9 mouse cellular contexts compared by ENCODE assay signal in the genomic region with DNA sequence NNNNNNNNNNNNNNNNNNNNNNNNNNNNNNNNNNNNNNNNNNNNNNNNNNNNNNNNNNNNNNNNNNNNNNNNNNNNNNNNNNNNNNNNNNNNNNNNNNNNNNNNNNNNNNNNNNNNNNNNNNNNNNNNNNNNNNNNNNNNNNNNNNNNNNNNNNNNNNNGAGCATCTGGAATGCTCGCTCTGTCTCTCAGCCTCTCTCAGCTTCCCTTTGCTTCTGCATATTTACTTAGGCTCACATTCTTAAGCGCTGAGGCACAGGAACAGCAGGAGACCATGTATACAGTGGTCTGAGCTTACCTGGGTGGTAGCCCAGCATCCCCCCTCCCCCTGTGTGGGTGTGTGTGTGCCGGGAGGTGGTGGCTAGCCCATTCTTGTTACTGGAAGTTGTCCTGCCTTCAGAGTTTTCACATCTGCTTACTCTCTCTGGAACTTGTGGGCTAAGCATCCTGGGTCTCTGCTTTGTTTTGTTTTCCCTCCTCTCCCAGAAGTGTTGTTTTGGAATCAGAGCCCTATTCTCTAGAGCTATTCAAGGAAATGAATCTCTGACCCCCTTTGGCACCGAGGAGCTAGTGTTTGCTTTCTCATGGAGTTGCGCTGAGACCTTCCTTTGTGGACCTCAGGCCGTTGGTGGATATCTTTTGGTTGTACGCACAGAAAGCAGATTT. TPM values are rescaled to one million over a fixed set of nuclear protein-coding genes. Genes with fewer than 3 reads are reported as not detected.
DNase-seq lines count a peak whose midpoint lies in the region; ATAC-seq and TF ChIP-seq lines count a peak whose summit lies in the region.
"Had no signal": no experiment of that assay in that cellular context is flagged by ENCODE, and none has a peak within 500 bp of the region (broad histone marks: within the 10 kb centered on the region; RNA-seq: fewer than 3 reads in every experiment).

No protein-coding gene starts in this region.

- peak; percentile 19; the same call in 1 of the 2 replicates for ATAC-seq in forebrain, embryonic 13.5 days
- ATAC-seq in liver, embryonic 11.5 days (replicated peaks; ENCODE audit: low FRiP score) = no peak

- TF ChIP-seq POLR2A in small intestine, adult 2 months (IDR thresholded peaks at IDR 0.05; ENCODE audit: low read depth, low read length) = no peak

- no peak overlapping the region for H3K27ac ChIP-seq in forebrain, embryonic 13.5 days
- no peak overlapping the region for H3K27ac ChIP-seq in forebrain, embryonic 10.5 days
- H3K27ac ChIP-seq in hindbrain, embryonic 10.5 days = no peak overlapping the region
- 0 out of 2 replicates have a peak overlapping the region, but pooled peaks have one; percentile 5 for H3K27ac ChIP-seq in small intestine, adult 2 months (ENCODE audit: insufficient read depth, low read depth, low read length)
- no peak overlapping the region for H3K27ac ChIP-seq in liver, embryonic 11.5 days (ENCODE audit: low read depth, low read length)

- 44% methylated on average over 7 of the region's 7 CpGs for WGBS in forebrain, embryonic 13.5 days
- WGBS in forebrain, embryonic 10.5 days = 37% methylated on average over 7 of the region's 7 CpGs
- WGBS in hindbrain, embryonic 10.5 days = 22% methylated on average over 7 of the region's 7 CpGs
- 31% methylated on average over 7 of the region's 7 CpGs for WGBS in small intestine, adult 2 months
- 60% methylated on average over 7 of the region's 7 CpGs for WGBS in liver, embryonic 11.5 days

- H3K9ac ChIP-seq in forebrain, embryonic 13.5 days = no peak overlapping the region
- no peak overlapping the region for H3K9ac ChIP-seq in liver, embryonic 11.5 days (ENCODE audit: low read depth, low read length)

- no peak for DNase-seq in forebrain, embryonic 10.5 days (ENCODE audit: extremely low spot score, low spot score)
- DNase-seq in lung, postnatal 10 days = peak; percentile 29
- DNase-seq in lung, postnatal 25 days (ENCODE audit: low spot score) = no peak
- peak; percentile 28 for DNase-seq in hindbrain, embryonic 10.5 days (ENCODE audit: low spot score)
- no peak for DNase-seq in liver, embryonic 11.5 days (ENCODE audit: low spot score)
- DNase-seq in liver = no peak

- H3K9me3 ChIP-seq in forebrain, embryonic 13.5 days (replicated peaks) = no peaks in the 10 kb centered on the region
- no peaks in the 10 kb centered on the region for H3K9me3 ChIP-seq in forebrain, embryonic 10.5 days
- H3K9me3 ChIP-seq in hindbrain, embryonic 10.5 days = no peaks in the 10 kb centered on the region
- no peaks in the 10 kb centered on the region for H3K9me3 ChIP-seq in liver, embryonic 11.5 days (ENCODE audit: control insufficient read depth, low read length)

- TF ChIP-seq CTCF in small intestine, adult 2 months (IDR thresholded peaks at IDR 0.05; ENCODE audit: extremely low read depth, insufficient read length, insufficient replicate concordance, low read depth, low read length) = no peak

- H3K36me3 ChIP-seq in forebrain, embryonic 13.5 days (ENCODE audit: poor library complexity, severe bottlenecking) = no peaks in the 10 kb centered on the region
- no peaks in the 10 kb centered on the region for H3K36me3 ChIP-seq in forebrain, embryonic 10.5 days (replicated peaks)
- no peaks in the 10 kb centered on the region for H3K36me3 ChIP-seq in hindbrain, embryonic 10.5 days
- no peaks in the 10 kb centered on the region for H3K36me3 ChIP-seq in small intestine, adult 2 months (ENCODE audit: control insufficient read depth, insufficient read depth, low read length)
- H3K36me3 ChIP-seq in liver, embryonic 11.5 days (ENCODE audit: control insufficient read depth, insufficient read depth, low read length) = no peaks in the 10 kb centered on the region

- no peak overlapping the region for H3K4me2 ChIP-seq in forebrain, embryonic 13.5 days
- no peak overlapping the region for H3K4me2 ChIP-seq in liver, embryonic 11.5 days

- H3K4me1 ChIP-seq in forebrain, embryonic 13.5 days = no peaks in the 10 kb centered on the region
- H3K4me1 ChIP-seq in forebrain, embryonic 10.5 days = peaks cover 13% of the 10 kb centered on the region
- peaks cover 25% of the 10 kb centered on the region for H3K4me1 ChIP-seq in hindbrain, embryonic 10.5 days (replicated peaks)
- no peaks in the 10 kb centered on the region for H3K4me1 ChIP-seq in small intestine, adult 2 months (ENCODE audit: control insufficient read depth, insufficient read depth, insufficient read length, low read length)
- H3K4me1 ChIP-seq in liver, embryonic 11.5 days (replicated peaks; ENCODE audit: control insufficient read depth, insufficient read depth, low read length) = peaks cover 35% of the 10 kb centered on the region

- no peaks in the 10 kb centered on the region for H3K27me3 ChIP-seq in forebrain, embryonic 13.5 days
- H3K27me3 ChIP-seq in forebrain, embryonic 10.5 days (ENCODE audit: poor library complexity, severe bottlenecking) = no peaks in the 10 kb centered on the region
- no peaks in the 10 kb centered on the region for H3K27me3 ChIP-seq in hindbrain, embryonic 10.5 days (ENCODE audit: insufficient read depth, poor library complexity, severe bottlenecking)
- H3K27me3 ChIP-seq in small intestine, adult 2 months (ENCODE audit: control insufficient read depth, insufficient read depth, low read length) = no peaks in the 10 kb centered on the region
- no peaks in the 10 kb centered on the region for H3K27me3 ChIP-seq in liver, embryonic 11.5 days (replicated peaks; ENCODE audit: control insufficient read depth, insufficient read depth, low read length)

- H3K4me3 ChIP-seq in forebrain, embryonic 13.5 days = no peak overlapping the region
- no peak overlapping the region for H3K4me3 ChIP-seq in forebrain, embryonic 10.5 days
- H3K4me3 ChIP-seq in hindbrain, embryonic 10.5 days = no peak overlapping the region
- H3K4me3 ChIP-seq in small intestine, adult 2 months (ENCODE audit: low read depth, low read length) = no peak overlapping the region
- no peak overlapping the region for H3K4me3 ChIP-seq in liver, embryonic 11.5 days (ENCODE audit: low read depth, low read length)

RNA-seq across cellular contexts. Expression of a gene that starts 19.6 kb away (rescaled TPM):
- 1.1 and 1.7 TPM in 2 replicates for polyA plus RNA-seq in forebrain, embryonic 13.5 days (2015; fragmentation: Nextera tagmentation; extraction: Ambion mirVana)
- polyA plus RNA-seq in forebrain, embryonic 10.5 days (2016; fragmentation: Nextera tagmentation; extraction: Ambion mirVana) = 1.6 TPM in 2 replicates
- 0.76 and 1.5 TPM in 2 replicates for polyA plus RNA-seq in hindbrain, embryonic 10.5 days (2016; fragmentation: Nextera tagmentation; extraction: Ambion mirVana)
- polyA plus RNA-seq in small intestine, adult 2 months (2012; rRNA removed) = 0.32 and 0.49 TPM in 2 replicates
- 2.3 and 2.8 TPM in 2 replicates for polyA plus RNA-seq in liver, embryonic 11.5 days (2014; fragmentation: Nextera tagmentation; extraction: Ambion mirVana)
- polyA plus RNA-seq: cerebellum, adult 2 months had no signal

RNA-seq across cellular contexts. Expression of a gene that starts 32.2 kb away (rescaled TPM):
- polyA plus RNA-seq in forebrain, embryonic 13.5 days (2015; fragmentation: Nextera tagmentation; extraction: Ambion mirVana) = 2.9 and 3.2 TPM in 2 replicates
- polyA plus RNA-seq in forebrain, embryonic 10.5 days (2016; fragmentation: Nextera tagmentation; extraction: Ambion mirVana) = 1.9 and 2.4 TPM in 2 replicates
- 1.9 and 2.3 TPM in 2 replicates for polyA plus RNA-seq in hindbrain, embryonic 10.5 days (2016; fragmentation: Nextera tagmentation; extraction: Ambion mirVana)
- 3.4 TPM in 2 replicates for polyA plus RNA-seq in small intestine, adult 2 months (2012; rRNA removed)
- 2.8 and 3.6 TPM in 2 replicates for polyA plus RNA-seq in liver, embryonic 11.5 days (2014; fragmentation: Nextera tagmentation; extraction: Ambion mirVana)

Comparison
In these comparisons a context has a peak if more than half of its experiments do, and no peak if none do; other contexts are left out.
1. DNase-seq: peak in lung, postnatal 10 days (single experiment) and hindbrain, embryonic 10.5 days (single experiment); none in forebrain, embryonic 10.5 days (single experiment), lung, postnatal 25 days (single experiment), liver, embryonic 11.5 days (single experiment) and liver (single experiment).